Mouse (Mus musculus) limb, embryonic 12.5 days (tissue): ENCODE data around the gene Dnajb5. TPM values are rescaled to one million over a fixed set of nuclear protein-coding genes. Genes with fewer than 3 reads are reported as not detected.

Experiments used
- ATAC-seq: fragments of 200-750 bp; cut with Nextera tagmentation; 2 replicates; pipeline ENCODE4 v1.8.0; 2017; ENCODE audit warnings: low read depth, moderate TSS enrichment; ENCODE audit not compliant: insufficient number of reproducible peaks, insufficient read depth, low FRiP score, low TSS enrichment
- H3K27ac ChIP-seq: fragments of 300-500 bp; sonication (generic); 2 replicates; pipeline ENCODE4 v1.5.1; 2016; ENCODE audit warnings: mild to moderate bottlenecking, moderate library complexity
- H3K27me3 ChIP-seq: fragments of 300-500 bp; sonication (generic); 2 replicates; pipeline ENCODE4 v1.6.1; 2016; ENCODE audit warnings: mild to moderate bottlenecking, moderate library complexity
- H3K36me3 ChIP-seq: fragments of 300-500 bp; sonication (generic); 2 replicates; pipeline ENCODE4 v1.6.1; 2016; ENCODE audit warnings: mild to moderate bottlenecking, moderate library complexity
- H3K4me1 ChIP-seq: fragments of 300-500 bp; sonication (generic); replicated peaks from 2 replicates; pipeline ENCODE4 v1.6.1; 2016
- H3K4me2 ChIP-seq: fragments of 300-500 bp; sonication (generic); 2 replicates; pipeline ENCODE4 v1.6.1; 2016; ENCODE audit warnings: mild to moderate bottlenecking, moderate library complexity
- H3K4me3 ChIP-seq: fragments of 300-500 bp; sonication (generic); replicated peaks from 2 replicates; pipeline ENCODE4 v1.5.1; 2016; ENCODE audit warnings: mild to moderate bottlenecking
- H3K9ac ChIP-seq: fragments of 300-500 bp; sonication (generic); replicated peaks from 2 replicates; pipeline ENCODE4 v1.6.1; 2016; ENCODE audit warnings: mild to moderate bottlenecking, moderate library complexity
- H3K9me3 ChIP-seq: fragments of 300-500 bp; sonication (generic); 2 replicates; pipeline ENCODE4 v1.6.1; 2016; ENCODE audit warnings: mild to moderate bottlenecking, moderate library complexity
- WGBS: fragments of 180-500 bp; shearing (Covaris S2); methylation state at CpG from one replicate; pipeline ENCODE4 v1.1.7; 2016; 5-methylcytosine and 5-hydroxymethylcytosine counted together
- polyA plus RNA-seq: library from polyadenylated mRNA; unstranded; fragments of >200 nt; fragmentation: Nextera tagmentation; extraction: Ambion mirVana; gene quantifications from 2 replicates; pipeline ENCODE4 v1.2.1, GENCODE M21; 2016

The Dnajb5 gene
- 6.6 and 7.4 TPM in 2 replicates for polyA plus RNA-seq

DNA sequence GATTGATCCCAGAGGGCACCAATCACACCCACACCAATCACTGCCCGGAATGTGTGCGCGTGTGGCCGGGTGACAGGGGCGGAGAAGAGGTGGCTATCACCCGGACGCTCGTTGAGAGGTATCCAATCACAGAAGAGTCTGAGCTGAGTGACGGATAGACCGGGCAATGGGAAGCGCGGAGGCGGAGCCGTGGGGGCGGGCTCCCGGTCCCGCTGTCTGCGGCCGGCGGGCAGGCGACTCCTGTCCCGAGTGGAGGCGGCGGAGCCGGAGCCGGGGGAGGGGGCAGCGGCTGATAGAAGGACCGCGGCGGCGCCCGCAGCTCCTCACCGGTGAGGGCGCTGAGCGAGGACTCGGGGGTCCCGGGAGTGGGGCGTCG is at the start of gene Dnajb5:
Gene Dnajb5, plus strand, starts transcription at position 139 of the 376 bp plus-strand sequence.
- peaks cover 40% of the 10 kb centered on the region for H3K4me1 ChIP-seq
- H3K27me3 ChIP-seq: peaks cover 28% of the 10 kb centered on the region
- H3K27ac ChIP-seq: peak within 1 kb of the TSS; percentile 92
- WGBS: under 1% methylated on average over 37 of the region's 39 CpGs
- ATAC-seq: peak; percentile 96
- peaks cover 8% of the 10 kb centered on the region; the same call in 1 of the 2 replicates for H3K36me3 ChIP-seq
- H3K4me2 ChIP-seq: peak within 1 kb of the TSS; percentile 67
- H3K4me3 ChIP-seq: peak within 1 kb of the TSS; percentile 73
- no peaks in the 10 kb centered on the region for H3K9me3 ChIP-seq
- H3K9ac ChIP-seq: peak within 1 kb of the TSS; percentile 84

DNA sequence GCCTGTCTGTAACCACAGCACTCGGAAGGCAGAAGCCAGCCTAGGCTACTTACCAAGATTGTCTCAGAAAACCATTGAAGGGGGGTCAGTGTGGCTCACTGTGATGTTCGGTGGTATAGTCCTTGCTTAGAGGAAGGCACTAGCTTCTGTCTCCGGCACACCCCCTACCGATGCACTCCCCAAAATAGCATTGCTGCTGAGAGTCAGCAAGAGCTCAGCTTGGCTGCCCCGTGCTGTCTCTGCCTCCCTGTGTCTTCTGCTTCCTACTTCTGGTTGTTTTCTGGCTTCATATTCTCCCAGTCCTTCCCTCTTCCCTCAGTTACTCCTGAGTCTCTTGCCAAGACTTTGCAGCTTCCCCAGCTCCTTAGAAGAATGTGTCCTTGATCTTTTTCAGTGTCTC is 48.7 kb upstream of the Dnajb5 start:
- Histone ChIP-seq H3K4me1 (no peaks in the 10 kb centered on the region), H3K4me2 (no peak overlapping the region), H3K9me3 (no peaks in the 10 kb centered on the region), H3K27ac (no peak overlapping the region), H3K36me3 (no peaks in the 10 kb centered on the region), H3K4me3 (no peak overlapping the region), H3K9ac (no peak overlapping the region), H3K27me3 (0 out of 2 replicates have a peak, but pooled peaks cover 3% of the 10 kb centered on the region)
- 71% methylated on average over 5 of the region's 5 CpGs for WGBS
- no peak for ATAC-seq

DNA sequence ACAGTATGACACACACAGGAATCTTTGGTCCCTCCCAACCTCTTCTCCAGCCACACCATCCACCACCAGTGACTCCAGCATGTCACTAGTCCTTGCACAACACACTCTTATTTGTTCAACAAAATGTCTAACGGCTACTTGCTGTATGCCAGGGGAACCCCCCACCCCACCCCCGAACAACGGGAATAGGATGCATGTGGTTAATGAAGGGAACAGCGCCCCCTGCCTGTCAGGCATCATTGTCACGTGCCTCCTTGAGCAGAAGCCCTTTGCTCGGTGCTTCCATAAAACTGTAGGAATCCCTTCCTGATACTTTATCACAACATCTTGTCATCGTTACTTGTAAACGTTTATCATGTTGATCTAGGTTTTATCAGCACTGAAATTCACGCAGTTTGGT is 47.4 kb upstream of the Dnajb5 start:
- Histone ChIP-seq H3K27me3 (0 out of 2 replicates have a peak, but pooled peaks cover 3% of the 10 kb centered on the region), H3K9ac (no peak overlapping the region), H3K9me3 (no peaks in the 10 kb centered on the region), H3K4me3 (no peak overlapping the region), H3K36me3 (no peaks in the 10 kb centered on the region), H3K4me1 (no peaks in the 10 kb centered on the region), H3K27ac (no peak overlapping the region), H3K4me2 (no peak overlapping the region)
- 57% methylated on average over 9 of the region's 9 CpGs for WGBS
- ATAC-seq: no peak

DNA sequence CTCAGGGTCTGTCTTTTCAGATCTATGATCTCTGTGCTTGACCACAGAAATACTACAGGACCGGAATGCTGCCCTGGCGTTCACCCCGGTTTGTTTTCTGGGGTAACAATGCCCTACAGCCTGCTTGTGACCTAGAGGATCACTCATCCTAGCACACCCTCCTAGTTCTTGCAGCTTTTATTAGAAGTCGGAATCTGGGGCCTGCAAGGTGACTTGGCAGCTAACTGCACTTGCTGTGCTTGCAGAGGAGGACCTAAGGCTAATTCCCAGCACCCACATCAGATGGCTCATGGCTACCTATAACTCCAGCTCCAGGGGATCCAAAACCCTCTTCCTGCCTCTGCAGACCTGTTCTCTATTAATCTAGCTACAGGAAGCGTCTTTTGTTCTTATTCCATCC is 46.9 kb upstream of the Dnajb5 start:
- Histone ChIP-seq H3K4me1 (no peaks in the 10 kb centered on the region), H3K27me3 (0 out of 2 replicates have a peak, but pooled peaks cover 3% of the 10 kb centered on the region), H3K4me3 (no peak overlapping the region), H3K4me2 (no peak overlapping the region), H3K9me3 (no peaks in the 10 kb centered on the region), H3K9ac (no peak overlapping the region), H3K36me3 (no peaks in the 10 kb centered on the region), H3K27ac (no peak overlapping the region)
- WGBS: 90% methylated on average over 5 of the region's 5 CpGs
- no peak for ATAC-seq

DNA sequence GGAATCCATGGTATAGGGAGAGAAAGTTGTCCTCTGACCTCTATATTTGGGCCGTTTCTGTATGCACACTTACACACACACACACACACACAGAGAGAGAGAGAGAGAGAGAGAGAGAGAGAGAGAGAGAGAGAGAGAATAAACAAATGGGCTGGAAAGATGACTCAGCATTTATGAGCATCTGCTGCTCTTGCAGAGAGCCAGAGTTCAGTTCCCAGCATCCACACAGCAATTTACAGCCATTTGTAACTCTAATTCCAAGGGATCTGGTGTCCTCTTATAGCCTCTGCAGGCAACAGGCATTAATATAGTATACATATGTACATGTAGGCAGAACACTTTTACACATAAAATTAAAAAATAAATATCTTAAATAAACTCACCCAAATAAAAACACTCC is 45.7 kb upstream of the Dnajb5 start:
- H3K36me3 ChIP-seq: no peaks in the 10 kb centered on the region
- 88% methylated on average over 1 of the region's 1 CpGs for WGBS
- H3K4me3 ChIP-seq: no peak overlapping the region
- ATAC-seq: no peak
- H3K4me1 ChIP-seq: no peaks in the 10 kb centered on the region
- H3K27me3 ChIP-seq: 0 out of 2 replicates have a peak, but pooled peaks cover 3% of the 10 kb centered on the region
- no peak overlapping the region for H3K9ac ChIP-seq
- no peak overlapping the region for H3K4me2 ChIP-seq
- H3K9me3 ChIP-seq: no peaks in the 10 kb centered on the region
- H3K27ac ChIP-seq: no peak overlapping the region

DNA sequence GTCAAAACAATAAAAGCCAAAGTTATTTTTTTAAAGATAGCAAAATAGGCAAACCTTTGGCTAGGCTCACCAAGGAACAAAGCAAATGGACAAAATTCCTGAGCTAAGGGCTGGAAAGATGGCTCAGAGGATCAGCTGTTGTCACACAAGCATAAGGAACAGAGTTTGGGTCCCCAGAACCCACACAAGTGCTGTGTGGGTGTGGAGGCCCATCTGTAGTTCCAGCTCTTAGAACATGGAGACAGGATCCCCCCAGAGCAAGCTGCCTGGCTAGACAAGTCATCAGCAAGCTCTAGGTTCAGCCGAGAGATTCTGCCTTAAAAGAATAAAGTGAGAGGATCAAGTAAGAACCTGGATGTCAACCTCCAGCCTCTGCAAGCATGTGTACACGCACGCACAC is 45.1 kb upstream of the Dnajb5 start:
- ATAC-seq: no peak
- WGBS: 93% methylated on average over 3 of the region's 3 CpGs
- H3K4me1 ChIP-seq: no peaks in the 10 kb centered on the region
- 0 out of 2 replicates have a peak, but pooled peaks cover 3% of the 10 kb centered on the region for H3K27me3 ChIP-seq
- no peak overlapping the region for H3K27ac ChIP-seq
- H3K9me3 ChIP-seq: no peaks in the 10 kb centered on the region
- H3K4me3 ChIP-seq: no peak overlapping the region
- no peak overlapping the region for H3K9ac ChIP-seq
- no peaks in the 10 kb centered on the region for H3K36me3 ChIP-seq
- no peak overlapping the region for H3K4me2 ChIP-seq

DNA sequence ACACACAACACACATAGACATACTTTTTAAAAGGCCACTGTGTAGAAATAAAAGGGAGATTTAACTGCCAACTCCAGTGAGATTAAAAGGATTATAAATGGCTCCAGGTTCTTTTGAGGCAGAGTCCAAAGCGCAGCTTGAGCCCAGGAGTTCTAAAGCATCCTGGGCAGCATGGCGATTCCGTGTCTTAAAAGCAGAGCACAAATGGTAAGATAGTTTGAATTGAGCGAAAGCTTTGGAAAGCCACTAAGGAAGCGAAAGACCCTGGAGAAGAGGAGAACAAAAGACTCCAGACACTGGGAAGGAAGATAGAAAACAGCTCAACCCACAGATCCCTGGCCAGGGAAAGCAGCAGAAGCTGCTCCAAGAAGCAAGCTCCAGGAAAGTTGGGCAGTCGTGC is 44.6 kb upstream of the Dnajb5 start:
- Histone ChIP-seq H3K4me2 (no peak overlapping the region), H3K27me3 (0 out of 2 replicates have a peak, but pooled peaks cover 3% of the 10 kb centered on the region), H3K4me1 (no peaks in the 10 kb centered on the region), H3K27ac (no peak overlapping the region), H3K4me3 (no peak overlapping the region), H3K9ac (no peak overlapping the region), H3K9me3 (no peaks in the 10 kb centered on the region), H3K36me3 (no peaks in the 10 kb centered on the region)
- WGBS: 85% methylated on average over 6 of the region's 6 CpGs
- no peak for ATAC-seq

DNA sequence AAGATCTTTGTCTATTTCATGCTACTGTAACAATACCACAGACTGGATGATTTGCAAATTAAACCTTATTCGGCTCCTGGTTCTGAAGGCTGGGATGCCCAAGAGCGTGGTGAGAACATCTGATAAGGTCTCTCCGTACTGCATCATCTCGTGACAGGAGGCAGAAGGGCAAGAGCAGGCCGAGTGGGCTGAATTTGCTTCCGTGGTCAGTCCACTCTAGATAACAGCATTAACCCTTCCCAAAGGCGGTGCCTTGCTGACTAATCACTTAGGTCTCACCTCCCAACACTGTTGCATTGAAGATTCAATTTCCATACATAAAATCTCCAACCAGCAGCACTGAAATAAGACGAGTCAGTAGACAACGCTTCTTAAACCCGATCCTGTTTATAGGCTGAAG is 36.2 kb upstream of the Dnajb5 start:
- Histone ChIP-seq H3K4me2 (no peak overlapping the region), H3K27ac (no peak overlapping the region), H3K9me3 (no peaks in the 10 kb centered on the region), H3K27me3 (peaks cover 56% of the 10 kb centered on the region), H3K4me3 (no peak overlapping the region), H3K9ac (no peak overlapping the region), H3K36me3 (no peaks in the 10 kb centered on the region), H3K4me1 (no peaks in the 10 kb centered on the region)
- 53% methylated on average over 10 of the region's 10 CpGs for WGBS
- ATAC-seq: no peak

DNA sequence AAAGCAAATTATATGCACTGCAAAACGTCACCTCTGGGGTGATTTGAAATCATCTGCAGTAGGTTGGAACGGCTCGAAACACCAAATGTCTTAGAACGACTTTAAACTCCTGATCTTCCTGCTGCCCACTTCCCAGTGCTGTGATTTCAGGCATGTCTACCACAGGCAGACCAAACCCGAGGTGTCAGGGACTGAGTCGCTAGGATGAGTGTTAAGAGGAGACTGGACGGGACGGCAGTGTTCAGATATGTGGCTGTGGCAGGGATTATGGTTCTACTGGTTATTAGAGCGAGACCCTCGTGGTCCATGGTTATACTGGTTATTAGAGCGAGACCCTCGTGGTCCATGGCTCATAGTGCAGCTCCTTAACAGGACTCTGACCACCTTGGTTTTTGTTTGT is 34.3 kb upstream of the Dnajb5 start:
- Histone ChIP-seq H3K9ac (no peak overlapping the region), H3K4me3 (no peak overlapping the region), H3K36me3 (no peaks in the 10 kb centered on the region), H3K27ac (no peak overlapping the region), H3K4me2 (no peak overlapping the region), H3K4me1 (no peaks in the 10 kb centered on the region), H3K27me3 (peaks cover 71% of the 10 kb centered on the region), H3K9me3 (no peaks in the 10 kb centered on the region)
- ATAC-seq: no peak
- 82% methylated on average over 12 of the region's 12 CpGs for WGBS

DNA sequence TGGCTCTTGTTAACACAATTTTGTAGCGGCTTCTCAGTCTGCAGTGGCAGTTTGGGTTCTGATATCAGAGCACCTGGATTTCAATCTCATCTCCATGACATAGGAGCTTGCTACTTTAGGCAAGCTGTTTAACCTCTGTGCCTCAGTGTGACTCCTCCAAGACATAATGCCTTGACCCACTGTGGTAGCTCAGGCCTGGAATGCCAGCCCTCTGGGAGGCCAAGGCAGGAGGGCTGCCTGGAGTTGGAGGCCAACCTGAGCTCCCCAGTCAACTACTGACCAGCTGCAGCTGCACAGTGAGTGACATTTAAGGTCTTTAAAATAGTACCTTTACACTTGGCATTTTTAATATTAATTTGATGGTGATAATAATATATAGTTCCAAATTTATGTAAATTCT is 33.6 kb upstream of the Dnajb5 start:
- WGBS: 86% methylated on average over 1 of the region's 1 CpGs
- Histone ChIP-seq H3K9ac (no peak overlapping the region), H3K36me3 (no peaks in the 10 kb centered on the region), H3K27ac (no peak overlapping the region), H3K4me3 (no peak overlapping the region), H3K9me3 (no peaks in the 10 kb centered on the region), H3K4me1 (no peaks in the 10 kb centered on the region), H3K4me2 (no peak overlapping the region), H3K27me3 (peaks cover 78% of the 10 kb centered on the region)
- ATAC-seq: no peak

DNA sequence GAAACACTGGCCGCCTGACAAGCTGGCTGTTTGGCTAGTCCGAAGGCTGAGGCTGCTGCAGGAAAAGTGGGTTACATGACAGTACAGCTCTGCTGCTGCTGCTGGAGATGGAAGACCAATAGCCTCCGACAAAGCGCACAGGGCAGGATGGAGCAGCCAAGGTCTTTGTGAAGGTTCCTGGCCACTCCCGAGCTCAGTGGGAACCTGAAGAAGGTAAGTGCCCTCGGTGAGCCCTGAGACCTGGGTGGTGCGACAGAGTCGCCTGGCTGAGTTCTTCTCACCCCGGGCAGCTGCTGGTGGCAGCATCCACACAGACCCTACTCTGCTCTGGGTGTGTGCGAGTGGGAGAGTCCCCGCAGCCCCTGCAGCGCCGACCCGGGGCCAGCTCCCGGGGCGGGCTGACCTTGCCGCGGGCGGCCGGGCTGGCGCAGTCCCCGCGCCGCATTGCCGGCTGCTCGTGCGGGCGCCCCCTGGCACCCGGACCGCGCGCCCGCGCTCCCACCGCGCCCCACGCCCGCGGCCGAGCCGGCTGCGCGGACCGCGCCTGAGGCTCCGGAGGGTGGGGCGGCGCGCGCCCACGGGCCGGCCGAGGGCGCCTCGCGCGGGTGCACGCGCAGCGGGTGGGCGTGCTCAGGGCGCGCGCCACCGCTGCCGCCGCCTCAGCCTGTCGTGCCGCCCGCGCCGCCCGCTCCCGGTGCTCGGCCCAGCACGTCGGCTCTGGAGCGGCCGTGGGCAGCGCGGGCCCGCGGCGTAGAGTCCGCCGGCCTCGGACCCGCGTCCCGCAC is 32.8 kb upstream of the Dnajb5 start, which contains the start of gene Phf24:
Gene Phf24, plus strand, starts transcription at position 44 of the 785 bp plus-strand sequence.
- H3K27me3 ChIP-seq: peaks cover 83% of the 10 kb centered on the region
- H3K36me3 ChIP-seq: no peaks in the 10 kb centered on the region
- H3K4me2 ChIP-seq: peak within 1 kb of the TSS; percentile 85
- H3K4me1 ChIP-seq: no peaks in the 10 kb centered on the region
- H3K9ac ChIP-seq: peak within 1 kb of the TSS; percentile 69
- peak; percentile 59; the same call in 1 of the 2 replicates for ATAC-seq
- WGBS: under 1% methylated on average over 74 of the region's 90 CpGs
- no peak within 1 kb of the TSS for H3K27ac ChIP-seq
- peak within 1 kb of the TSS; percentile 65 for H3K4me3 ChIP-seq
- H3K9me3 ChIP-seq: no peaks in the 10 kb centered on the region
